Mouse (Mus musculus): Measurements from ENCODE around the gene Tmem184a. TPM values are rescaled to one million over a fixed set of nuclear protein-coding genes. Genes with fewer than 3 reads are reported as not detected.

The Tmem184a gene
- 22.5 and 22.6 TPM in 2 replicates for polyA plus RNA-seq (2012; rRNA removed)

DNA sequence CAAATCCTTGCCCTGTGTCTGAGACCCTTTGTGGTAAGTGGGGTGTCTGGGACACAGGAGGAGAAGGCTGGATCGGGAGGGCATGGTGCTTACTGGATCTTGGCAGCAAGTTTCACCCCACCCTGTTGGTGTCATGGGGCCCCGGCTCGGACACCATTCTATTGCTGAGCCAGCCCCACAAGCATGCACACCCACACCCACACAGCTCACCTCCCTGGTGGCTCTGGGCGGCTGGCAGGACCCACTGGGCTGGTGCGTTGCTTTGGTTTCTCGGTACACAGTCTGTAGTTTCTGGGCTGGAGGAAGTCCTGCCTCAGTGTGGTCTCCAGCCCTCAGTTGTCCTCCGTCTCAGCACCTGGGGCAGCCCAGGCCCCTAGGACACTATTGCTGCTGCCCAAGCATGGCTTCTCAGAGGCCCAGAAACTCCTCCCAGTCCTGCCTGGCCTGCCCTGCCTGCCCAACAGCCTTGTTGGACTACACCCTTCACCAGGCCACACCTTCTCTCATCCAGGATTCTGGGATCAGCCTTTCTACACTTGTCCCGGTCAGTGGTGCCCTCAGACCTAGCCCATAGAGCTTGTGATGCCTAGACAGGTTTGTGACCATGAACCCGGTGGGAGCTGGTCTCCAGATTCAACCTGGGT, at the start of gene Tmem184a:
Tmem184a (minus strand) TSS at position 380 of the 644 bp plus-strand sequence.
- DNase-seq (ENCODE audit: low read depth) = no peak

GRCm38 (mm10) chr5:139862759-139863158, 43.0 kb upstream of the Tmem184a start:
- no peak for DNase-seq (ENCODE audit: low read depth)

DNA sequence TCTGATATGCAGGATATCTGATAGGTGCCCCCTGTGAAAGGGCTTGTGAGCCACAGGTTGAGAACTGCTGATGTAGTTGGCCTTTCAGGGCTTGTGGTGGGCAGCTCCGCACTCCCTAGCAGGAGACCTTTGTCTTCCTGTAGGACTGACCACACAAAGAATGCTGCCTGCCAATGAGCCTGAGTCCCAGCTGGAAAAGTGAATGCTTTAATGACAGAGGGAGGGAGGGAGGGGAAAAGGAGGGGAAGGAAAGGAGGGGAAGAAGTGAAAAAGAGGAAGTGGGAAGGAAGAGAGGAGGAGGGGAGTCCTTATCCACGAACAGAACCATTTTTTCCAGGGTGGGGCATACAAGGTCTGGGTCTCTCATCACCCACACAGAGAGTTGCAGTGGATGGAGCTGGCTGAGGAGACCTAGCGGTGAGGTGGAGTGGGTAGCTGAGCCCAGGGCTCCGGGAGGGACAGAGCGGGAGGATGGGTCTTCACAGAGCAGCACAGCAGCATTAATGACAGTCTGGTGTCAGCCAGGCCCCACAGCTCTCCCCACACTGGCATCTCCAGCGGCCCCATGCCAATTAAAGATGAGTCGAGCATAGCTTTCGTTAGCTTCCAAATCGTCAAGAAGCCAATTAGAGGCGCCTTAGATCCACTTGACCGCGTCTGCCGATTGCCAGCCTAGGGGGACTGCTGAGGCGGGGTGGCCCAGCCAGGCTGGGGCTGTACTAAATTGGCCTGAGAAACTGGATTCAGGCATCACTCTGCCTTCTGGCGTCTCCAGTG, 40.8 kb upstream of the Tmem184a start:
- DNase-seq (ENCODE audit: low read depth) = no peak

DNA sequence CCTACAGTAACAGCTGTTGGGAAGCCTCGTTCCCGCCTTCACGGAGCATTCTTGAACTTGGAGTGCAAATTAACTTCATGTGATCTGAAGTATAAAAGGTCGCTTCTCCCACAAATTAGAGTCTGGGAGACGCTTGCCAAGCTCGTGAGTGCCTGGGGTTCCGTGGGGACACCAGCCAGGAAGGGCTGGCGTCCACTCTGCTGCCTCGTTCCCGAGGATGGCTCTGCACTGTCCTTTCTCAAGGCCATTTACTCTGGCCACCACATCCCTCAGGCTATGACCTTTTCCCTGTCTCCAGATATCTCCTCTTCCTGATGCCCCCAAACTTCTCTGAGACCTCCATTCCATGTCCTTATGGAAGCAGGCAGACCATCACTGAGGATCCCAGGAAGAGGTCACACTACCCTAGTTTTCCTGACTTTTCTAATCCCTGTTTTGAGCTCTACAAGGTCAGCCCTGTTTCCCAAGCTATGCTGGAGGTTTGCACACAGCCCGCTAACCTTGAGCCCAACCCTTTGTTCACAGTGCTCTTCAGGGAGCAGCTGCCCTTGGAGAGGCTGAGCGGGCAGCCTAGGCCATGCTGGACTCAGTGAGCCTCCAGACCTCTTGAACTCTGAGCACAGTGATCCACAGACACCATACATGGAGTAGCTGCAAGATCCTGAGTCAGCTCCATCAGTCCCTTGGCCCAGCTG, 30.1 kb upstream of the Tmem184a start:
- DNase-seq (ENCODE audit: low read depth) = no peak

DNA sequence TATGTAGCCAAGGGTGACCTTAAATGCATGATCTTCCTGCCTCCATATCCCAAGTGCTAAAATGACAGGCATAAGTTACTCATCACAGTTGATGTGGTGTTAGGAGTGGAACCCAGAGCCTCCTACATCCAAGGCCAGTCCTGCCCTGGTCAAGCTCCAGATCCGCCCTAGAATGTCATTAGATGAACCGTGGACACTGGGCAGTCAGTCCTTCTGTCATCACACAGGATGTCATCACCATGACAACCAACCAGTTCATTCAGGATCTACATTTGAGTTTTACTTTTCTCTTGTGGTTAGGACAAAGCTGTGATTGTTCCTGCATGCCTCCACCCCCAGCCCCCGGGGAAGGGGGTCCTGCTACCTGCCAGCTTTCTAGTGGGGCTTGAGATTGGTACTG, 19.4 kb upstream of the Tmem184a start:
- DNase-seq (ENCODE audit: low read depth) = no peak

DNA sequence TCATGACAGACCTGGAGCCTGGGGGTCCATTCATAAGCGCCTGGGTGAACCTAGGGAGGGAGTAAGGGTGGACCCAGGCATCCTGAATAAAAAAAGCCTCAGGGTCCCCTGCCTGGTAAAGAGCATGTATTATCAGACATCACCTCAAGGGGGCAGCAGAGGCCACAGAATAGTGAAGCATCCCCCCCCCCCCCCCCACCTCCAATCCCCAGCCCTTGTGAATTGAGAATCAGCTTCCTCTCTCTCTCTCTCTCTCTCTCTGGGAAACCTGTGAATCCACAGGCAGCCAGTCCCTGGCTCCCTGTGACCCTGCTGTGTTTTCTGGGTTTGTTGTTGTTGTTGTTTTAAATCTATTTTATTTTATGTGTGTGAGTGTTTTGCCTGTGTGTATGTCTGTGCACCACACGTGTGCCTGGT, 18.8 kb upstream of the Tmem184a start:
- DNase-seq (ENCODE audit: low read depth) = no peak

GRCm38 (mm10) chr5:139835706-139836105, 16.0 kb upstream of the Tmem184a start:
- no peak for DNase-seq (ENCODE audit: low read depth)

GRCm38 (mm10) chr5:139832125-139832524, 12.4 kb upstream of the Tmem184a start:
- DNase-seq (ENCODE audit: low read depth) = no peak

GRCm38 (mm10) chr5:139830734-139831133, 11.0 kb upstream of the Tmem184a start:
- no peak for DNase-seq (ENCODE audit: low read depth)

- no peak for DNase-seq (ENCODE audit: low read depth)
Observed at GRCm38 (mm10) chr5:139829384-139829783, 9.7 kb upstream of the Tmem184a start.

DNA sequence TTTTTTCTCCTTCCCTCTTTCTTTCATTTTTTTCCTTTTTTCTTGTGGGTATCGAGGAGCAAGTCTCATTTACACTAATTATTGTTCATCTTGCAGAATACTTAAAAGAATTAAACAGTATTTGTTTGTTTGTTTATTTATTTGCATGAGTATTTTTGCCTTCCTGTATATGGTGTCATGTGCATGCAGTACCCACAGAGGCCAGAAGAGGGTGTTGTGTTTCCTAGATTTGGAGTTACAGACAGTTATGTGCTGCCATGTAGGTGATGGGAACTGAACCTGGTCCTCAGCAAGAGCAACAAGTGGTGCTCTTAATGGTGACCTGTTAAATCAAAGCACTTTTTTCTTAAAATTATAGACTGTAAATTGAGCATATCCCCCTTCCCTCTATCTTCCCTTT, 7.9 kb upstream of the Tmem184a start:
- no peak for DNase-seq (ENCODE audit: low read depth)

- DNase-seq (ENCODE audit: low read depth) = no peak
Observed at GRCm38 (mm10) chr5:139826357-139827055, 6.8 kb upstream of the Tmem184a start, which contains the start of the genes Gm26938 and Psmg3. Gene Gm26938, minus strand, starts transcription at chr5:139826407. Gene Psmg3, minus strand, starts transcription at chr5:139826885.

DNA sequence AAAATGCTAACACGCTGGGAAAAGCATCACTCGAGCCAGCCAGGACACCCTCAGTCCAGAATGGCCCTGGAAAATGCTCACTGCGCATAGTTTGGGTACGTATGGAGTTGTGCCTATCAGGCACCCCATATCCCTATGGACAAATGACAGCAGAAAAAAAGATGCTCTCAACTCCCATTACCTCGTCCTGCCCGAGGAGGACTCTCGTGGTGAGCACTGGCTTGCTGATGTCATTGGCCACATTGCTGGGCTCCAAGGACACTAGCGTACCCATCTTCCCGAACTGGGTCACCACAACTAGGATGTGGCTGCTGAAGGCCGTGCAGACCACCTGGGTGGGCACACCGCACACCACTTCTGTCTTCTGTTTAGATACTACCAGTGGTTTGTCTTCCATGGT, 6.2 kb upstream of the Tmem184a start:
- no peak for DNase-seq (ENCODE audit: low read depth)

DNA sequence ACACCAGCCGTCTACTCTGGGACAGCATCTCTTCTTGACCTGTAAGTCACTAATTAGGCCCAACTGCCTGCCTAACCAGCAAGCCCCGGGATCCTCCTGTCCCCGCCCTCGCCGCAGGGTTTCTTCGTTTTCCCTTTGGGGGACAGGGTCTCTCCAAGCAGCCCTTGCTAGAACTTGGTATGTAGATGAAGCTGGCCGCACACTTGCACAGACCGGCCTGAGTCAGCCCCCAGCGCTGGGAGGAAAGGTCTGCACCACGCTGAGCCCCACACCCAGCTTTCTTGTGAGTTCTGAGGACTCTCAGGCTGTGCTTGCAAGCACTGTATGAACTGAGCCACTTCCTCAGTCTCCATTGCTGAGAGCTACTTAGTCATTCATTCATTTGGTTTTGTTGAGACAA, 4.8 kb upstream of the Tmem184a start:
- no peak for DNase-seq (ENCODE audit: low read depth)

- no peak for DNase-seq (ENCODE audit: low read depth)
Observed at GRCm38 (mm10) chr5:139821466-139822459, 2.0 kb upstream of the Tmem184a start.

DNA sequence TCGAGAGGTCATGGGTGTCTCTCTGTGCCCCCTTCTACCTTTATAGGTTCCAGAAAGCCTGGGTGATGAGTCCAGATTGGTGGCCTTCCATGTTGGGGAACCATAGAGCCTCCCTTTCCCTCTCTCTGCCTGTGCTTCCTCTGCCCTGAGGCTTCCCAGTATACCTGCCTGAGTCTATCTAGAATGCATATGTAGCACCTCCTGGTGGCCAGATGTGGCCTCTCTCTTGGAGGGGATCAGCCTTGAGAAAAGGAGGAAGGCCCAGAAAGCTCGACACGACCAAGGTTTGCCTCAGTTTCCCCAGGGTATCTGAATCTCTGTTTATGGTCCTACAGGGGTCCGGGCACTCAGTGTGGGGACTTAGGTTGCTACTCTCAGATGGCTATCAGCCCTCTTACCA, 916 bp downstream of the Tmem184a start:
- no peak for DNase-seq (ENCODE audit: low read depth)

DNA sequence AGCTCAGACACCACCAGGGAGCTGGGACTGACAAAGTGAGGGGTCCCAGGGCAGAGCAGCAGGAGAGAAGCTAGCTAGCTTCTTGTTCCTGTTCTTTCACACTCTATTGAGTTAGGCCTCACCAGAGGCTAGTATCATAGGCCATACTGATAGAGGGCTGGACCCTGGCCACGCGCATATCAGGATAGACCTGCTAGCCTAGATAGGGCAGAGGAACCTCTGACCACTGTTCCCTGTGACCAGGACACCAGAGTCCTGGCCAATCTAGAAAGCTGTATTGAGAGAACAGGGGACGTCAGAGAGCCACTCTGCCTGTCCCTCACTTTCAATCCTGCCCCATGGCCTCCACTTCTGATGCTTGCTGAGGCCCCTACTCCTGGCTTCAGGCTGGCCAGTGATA, 1.7 kb downstream of the Tmem184a start:
- no peak for DNase-seq (ENCODE audit: low read depth)

DNA sequence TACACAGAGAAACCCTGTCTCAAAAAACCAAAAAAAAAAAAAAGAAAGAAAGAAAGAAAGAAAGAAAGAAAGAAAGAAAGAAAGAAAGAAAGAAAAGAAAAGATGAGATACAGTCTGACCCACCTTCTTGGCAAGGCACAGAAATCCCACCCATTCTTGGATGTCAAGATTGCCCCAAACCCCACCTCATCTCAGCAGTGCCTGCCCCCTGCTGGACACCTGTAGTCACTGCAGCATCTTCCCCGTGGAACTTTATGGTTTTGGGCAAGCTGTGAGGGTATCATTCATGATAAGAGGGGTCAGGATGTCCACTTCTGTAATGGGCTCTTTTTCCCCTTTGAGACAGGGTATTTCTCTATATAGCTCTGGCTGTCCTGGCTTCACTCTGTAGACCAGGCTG, 2.4 kb downstream of the Tmem184a start:
- no peak for DNase-seq (ENCODE audit: low read depth)

GRCm38 (mm10) chr5:139816445-139816844, 3.3 kb downstream of the Tmem184a start:
- DNase-seq (ENCODE audit: low read depth) = no peak

- DNase-seq (ENCODE audit: low read depth) = no peak
Observed at GRCm38 (mm10) chr5:139815964-139816363, 3.8 kb downstream of the Tmem184a start.

- DNase-seq (ENCODE audit: low read depth) = no peak
Observed at GRCm38 (mm10) chr5:139813963-139814381, 5.7 kb downstream of the Tmem184a start.
